Mouse (Mus musculus) CH12.LX (cell line): ENCODE data around the gene Tlcd1. TPM values are rescaled to one million over a fixed set of nuclear protein-coding genes. Genes with fewer than 3 reads are reported as not detected.

ENCODE experiments used
- DNase-seq: peaks from one replicate; pipeline ENCODE4 v3.0.0-alpha.2; 2013; ENCODE audit errors: extremely low read depth
- H3K27ac ChIP-seq: 2 replicates; pipeline ENCODE4 v1.5.1; 2012; ENCODE audit warnings: low read depth, mild to moderate bottlenecking, control low read depth, moderate library complexity; ENCODE audit not compliant: insufficient read depth
- H3K27me3 ChIP-seq: replicated peaks from 2 replicates; pipeline ENCODE3; 2012; ENCODE audit warnings: inconsistent platforms
- H3K36me3 ChIP-seq, 2 experiments: replicated peaks in 1 of 2; 2 replicates each; pipeline versions ENCODE3 to v1.6.1; 2012; ENCODE audit warnings: inconsistent platforms in 1 of 2, low read length in 1 of 2, mild to moderate bottlenecking in 1 of 2, mixed read lengths in 1 of 2, moderate library complexity in 1 of 2; ENCODE audit not compliant: control insufficient read depth in 1 of 2, insufficient read depth in 1 of 2
- H3K4me1 ChIP-seq, 2 experiments: 2 replicates each; pipeline ENCODE4 v1.6.1; 2012; ENCODE audit warnings: inconsistent platforms in 1 of 2, moderate library complexity in 1 of 2; ENCODE audit not compliant: insufficient read depth in 2 of 2, control insufficient read depth in 1 of 2
- H3K4me2 ChIP-seq: 2 replicates; pipeline ENCODE4 v1.6.1; 2012; ENCODE audit warnings: low read depth, mild to moderate bottlenecking, control low read depth; ENCODE audit not compliant: poor library complexity, insufficient read depth, severe bottlenecking
- H3K4me3 ChIP-seq, 3 experiments: fragments of 150-350 bp in 1 of 3; sonication (generic) in 1 of 3; replicated peaks in 1 of 3; 2 replicates each; pipeline versions ENCODE3 to v1.5.1; 2011 to 2012; ENCODE audit warnings: low read depth in 2 of 3, low read length in 2 of 3, mild to moderate bottlenecking in 2 of 3, moderate library complexity in 2 of 3, control low read depth in 1 of 3, improper control_type of control experiment in 1 of 3, inconsistent platforms in 1 of 3, mixed read lengths in 1 of 3; ENCODE audit not compliant: poor library complexity in 1 of 3
- H3K79me2 ChIP-seq: replicated peaks from 2 replicates; pipeline ENCODE4 v1.6.1; 2012; ENCODE audit warnings: mild to moderate bottlenecking, moderate library complexity; ENCODE audit not compliant: control insufficient read depth, poor library complexity, insufficient read depth, severe bottlenecking; ENCODE audit errors: extremely low read depth
- H3K9ac ChIP-seq: 2 replicates; pipeline ENCODE4 v1.6.1; 2012; ENCODE audit warnings: low read depth, mild to moderate bottlenecking, control low read depth, moderate library complexity; ENCODE audit not compliant: insufficient read depth
- H3K9me3 ChIP-seq: replicated peaks from 2 replicates; pipeline ENCODE3; 2012; ENCODE audit warnings: low read length, inconsistent platforms, mixed read lengths
- BHLHE40 ChIP-seq: IDR thresholded peaks from 2 replicates; pipeline ENCODE4 v1.6.1; 2011; ENCODE audit warnings: mild to moderate bottlenecking, low read depth, low read length, improper control_type of control experiment
- CHD2 ChIP-seq: IDR thresholded peaks from 2 replicates; pipeline ENCODE4 v1.6.1; 2011; ENCODE audit warnings: low read length, improper control_type of control experiment
- ELF1 ChIP-seq: IDR thresholded peaks from 2 replicates; pipeline ENCODE4 v1.6.1; 2014; ENCODE audit warnings: low read depth, mild to moderate bottlenecking, inconsistent platforms, low read length, improper control_type of control experiment
- ETS1 ChIP-seq: conservative IDR thresholded peaks from 2 replicates; pipeline ENCODE4 v1.6.1; 2012; ENCODE audit warnings: low read depth, mild to moderate bottlenecking, inconsistent platforms, low read length, improper control_type of control experiment, moderate library complexity
- GABPA ChIP-seq: IDR thresholded peaks from 2 replicates; pipeline ENCODE4 v1.6.1; 2012; ENCODE audit warnings: low read depth, low read length, improper control_type of control experiment, inconsistent platforms; ENCODE audit not compliant: insufficient replicate concordance
- HCFC1 ChIP-seq: IDR thresholded peaks from 2 replicates; pipeline ENCODE4 v1.6.1; 2012; ENCODE audit warnings: low read depth, mild to moderate bottlenecking, inconsistent platforms, low read length, improper control_type of control experiment
- IRF4 ChIP-seq: IDR thresholded peaks from 2 replicates; pipeline ENCODE4 v1.6.1; 2014; ENCODE audit warnings: low read depth, mild to moderate bottlenecking, inconsistent platforms, low read length, improper control_type of control experiment
- KAT2A ChIP-seq: IDR thresholded peaks from 2 replicates; pipeline ENCODE4 v1.6.1; 2012; ENCODE audit warnings: low read length, improper control_type of control experiment, inconsistent platforms; ENCODE audit not compliant: insufficient replicate concordance
- MAFK ChIP-seq: IDR thresholded peaks from 2 replicates; pipeline ENCODE4 v1.6.1; 2011; ENCODE audit warnings: low read length, improper control_type of control experiment; ENCODE audit not compliant: insufficient replicate concordance
- MEF2A ChIP-seq: IDR thresholded peaks from 2 replicates; pipeline ENCODE4 v1.6.1; 2014; ENCODE audit warnings: low read depth, mild to moderate bottlenecking, inconsistent platforms, low read length, improper control_type of control experiment, borderline replicate concordance
- NRF1 ChIP-seq: IDR thresholded peaks from 2 replicates; pipeline ENCODE4 v1.6.1; 2014; ENCODE audit warnings: low read depth, mild to moderate bottlenecking, inconsistent platforms, low read length, improper control_type of control experiment, moderate library complexity
- PAX5 ChIP-seq: IDR thresholded peaks from 2 replicates; pipeline ENCODE4 v1.6.1; 2012; ENCODE audit warnings: low read length, inconsistent platforms, mixed read lengths
- POLR2A ChIP-seq: IDR thresholded peaks from 2 replicates; pipeline ENCODE4 v1.6.1; 2011; ENCODE audit warnings: low read depth, mild to moderate bottlenecking, improper control_type of control experiment, low read length
- RCOR1 ChIP-seq: conservative IDR thresholded peaks from 2 replicates; pipeline ENCODE4 v1.6.1; 2012; ENCODE audit warnings: low read depth, mild to moderate bottlenecking, inconsistent platforms, low read length, improper control_type of control experiment
- SIN3A ChIP-seq: IDR thresholded peaks from 2 replicates; pipeline ENCODE4 v1.6.1; 2012; ENCODE audit warnings: low read length, improper control_type of control experiment, inconsistent platforms
- TBP ChIP-seq: conservative IDR thresholded peaks from 2 replicates; pipeline ENCODE4 v1.6.1; 2011; ENCODE audit warnings: low read depth, low read length, improper control_type of control experiment
- TCF12 ChIP-seq: IDR thresholded peaks from 2 replicates; pipeline ENCODE4 v1.6.1; 2014; ENCODE audit warnings: low read depth, mild to moderate bottlenecking, inconsistent platforms, low read length, improper control_type of control experiment
- UBTF ChIP-seq: IDR thresholded peaks from 2 replicates; pipeline ENCODE4 v1.6.1; 2012; ENCODE audit warnings: low read depth, mild to moderate bottlenecking, inconsistent platforms, low read length, improper control_type of control experiment, moderate library complexity
- USF2 ChIP-seq: conservative IDR thresholded peaks from 2 replicates; pipeline ENCODE4 v1.6.1; 2011; ENCODE audit warnings: low read depth, low read length, improper control_type of control experiment
- ZC3H11A ChIP-seq: IDR thresholded peaks from 2 replicates; pipeline ENCODE4 v1.6.1; 2012; ENCODE audit warnings: low read depth, mild to moderate bottlenecking, inconsistent platforms, low read length, improper control_type of control experiment
- ZMIZ1 ChIP-seq: IDR thresholded peaks from 2 replicates; pipeline ENCODE4 v1.6.1; 2012; ENCODE audit warnings: low read depth, mild to moderate bottlenecking, inconsistent platforms, low read length, improper control_type of control experiment
- ZNF384 ChIP-seq: IDR thresholded peaks from 2 replicates; pipeline ENCODE4 v1.6.1; 2012; ENCODE audit warnings: low read depth, low read length, improper control_type of control experiment, inconsistent platforms
- dilution Hi-C: fragments of 300-500 bp; cut with MboI; formaldehyde crosslinking; loops from 2 replicates; pipeline ENCODE4 v1.14.3; 2020; ENCODE audit warnings: low sequenced_read_pairs; ENCODE audit not compliant: extremely low pct_unique_long_range_greater_than_20kb, extremely low pct_ligation_motif_present
- in situ Hi-C: fragments of 300-500 bp; cut with MboI; formaldehyde crosslinking; loops from 3 replicates; pipeline ENCODE4 v1.14.3; 2019; ENCODE audit warnings: low sequenced_read_pairs, low pct_ligation_motif_present, low pct_unique_long_range_greater_than_20kb, mixed read lengths
- polyA plus RNA-seq: library from polyadenylated mRNA; unstranded; fragments of >175 nt; gene quantifications from 2 replicates; pipeline ENCODE4 v1.2.1, GENCODE M21; 2012; ENCODE audit warnings: low read depth; ENCODE audit not compliant: insufficient read length
- total RNA-seq, 2 experiments: library from RNA; depleted of rRNA; stranded (reverse); fragments of 300-350 nt in 1 of 2; fragments of >200 nt in 1 of 2; gene quantifications; 2 replicates each; pipeline ENCODE4 v1.2.3; 2012 to 2014

The Tlcd1 gene
- total and polyA plus RNA-seq, 3 experiments = 15.6 to 20.3 (median 16.4) TPM

GRCm38 (mm10) chr11:78215709-78216317 is 39.3 kb downstream of the Tlcd1 start:
- Histone ChIP-seq H3K27ac (no peak overlapping the region), H3K27me3 (no peaks in the 10 kb centered on the region), H3K4me1 (no peaks in the 10 kb centered on the region), H3K9me3 (no peaks in the 10 kb centered on the region), H3K4me3 (no peak overlapping the region), H3K4me2 (no peak overlapping the region)
- no peak for TF ChIP-seq UBTF
- TF ChIP-seq TBP = no peak
- TF ChIP-seq KAT2A = no peak
- TF ChIP-seq ELF1 = no peak
- TF ChIP-seq BHLHE40 = no peak
- TF ChIP-seq CHD2 = no peak
- no peak for TF ChIP-seq RCOR1
- TF ChIP-seq HCFC1 = no peak
- TF ChIP-seq USF2 = no peak
- TF ChIP-seq TCF12 = no peak
- TF ChIP-seq ZMIZ1 = no peak
- no peak for TF ChIP-seq MEF2A
- TF ChIP-seq GABPA = no peak
- TF ChIP-seq, all 38 proteins: peak for 0
- Histone ChIP-seq H3K79me2 (no peaks in the 10 kb centered on the region), H3K36me3 (peaks cover 86 to 94% of the 10 kb centered on the region in 2 experiments), H3K9ac (no peak overlapping the region)
- DNase-seq = no peak
- in situ Hi-C loops (no loop called here), dilution Hi-C loops (no loop called here)

GRCm38 (mm10) chr11:78223586-78223985 is 47.1 kb downstream of the Tlcd1 start:
- no peak for TF ChIP-seq PAX5
- TF ChIP-seq MAFK = no peak
- no peak for TF ChIP-seq SIN3A
- TF ChIP-seq ZC3H11A = no peak
- no peak; the same call in 1 of the 2 replicates for TF ChIP-seq POLR2A
- no peak for TF ChIP-seq IRF4
- no peak for TF ChIP-seq ETS1
- no peak for TF ChIP-seq NRF1
- no peak for TF ChIP-seq ELF1
- TF ChIP-seq ZNF384 = no peak
- TF ChIP-seq USF2 = no peak
- H3K79me2 ChIP-seq = no peaks in the 10 kb centered on the region
- H3K36me3 ChIP-seq = peaks cover 91 to 97% of the 10 kb centered on the region in 2 experiments
- no peak overlapping the region for H3K4me3 ChIP-seq
- dilution Hi-C loops = no loop called here
- H3K27me3 ChIP-seq = no peaks in the 10 kb centered on the region
- H3K4me2 ChIP-seq = no peak overlapping the region
- H3K9ac ChIP-seq = no peak overlapping the region
- no peak for DNase-seq
- in situ Hi-C loops = no loop called here
- H3K9me3 ChIP-seq = no peaks in the 10 kb centered on the region
- no peaks in the 10 kb centered on the region for H3K4me1 ChIP-seq
- H3K27ac ChIP-seq = no peak overlapping the region

Other genes starting within 250 kb of the Tlcd1 start
Only the 20 nearest of the 21 such genes appear.
- gene Phf12, start 194.0 kb upstream of the Tlcd1 start, total RNA-seq (2012; rRNA removed) = 28.4 and 30.5 TPM in 2 replicates
- 10.7 and 12.2 TPM in 2 replicates for gene Phf12, start 194.0 kb upstream of the Tlcd1 start, total RNA-seq (2014; rRNA removed)
- 59.7 and 61.8 TPM in 2 replicates for gene Phf12, start 194.0 kb upstream of the Tlcd1 start, polyA plus RNA-seq
- gene Dhrs13, start 144.4 kb upstream of the Tlcd1 start, total RNA-seq (2012; rRNA removed) = 37.7 and 39.0 TPM in 2 replicates
- 33.6 and 33.7 TPM in 2 replicates for gene Dhrs13, start 144.4 kb upstream of the Tlcd1 start, total RNA-seq (2014; rRNA removed)
- 20.9 and 21.6 TPM in 2 replicates for gene Dhrs13, start 144.4 kb upstream of the Tlcd1 start, polyA plus RNA-seq
- gene Flot2, start 138.8 kb upstream of the Tlcd1 start, total RNA-seq (2012; rRNA removed) = 10.1 and 14.7 TPM in 2 replicates
- gene Flot2, start 138.8 kb upstream of the Tlcd1 start, total RNA-seq (2014; rRNA removed) = 4.3 and 5.2 TPM in 2 replicates
- gene Flot2, start 138.8 kb upstream of the Tlcd1 start, polyA plus RNA-seq = 13.1 and 13.4 TPM in 2 replicates
- 40.5 and 41.5 TPM in 2 replicates for gene Eral1, start 96.3 kb upstream of the Tlcd1 start, total RNA-seq (2012; rRNA removed)
- gene Eral1, start 96.3 kb upstream of the Tlcd1 start, total RNA-seq (2014; rRNA removed) = 41.5 and 43.2 TPM in 2 replicates
- 37.8 and 39.1 TPM in 2 replicates for gene Eral1, start 96.3 kb upstream of the Tlcd1 start, polyA plus RNA-seq
- 8.7 and 10.0 TPM in 2 replicates for gene Fam222b, start 82.1 kb upstream of the Tlcd1 start, total RNA-seq (2012; rRNA removed)
- gene Fam222b, start 82.1 kb upstream of the Tlcd1 start, total RNA-seq (2014; rRNA removed) = 3.9 and 5.9 TPM in 2 replicates
- gene Fam222b, start 82.1 kb upstream of the Tlcd1 start, polyA plus RNA-seq = 26.8 and 34.4 TPM in 2 replicates
- gene Traf4, start 11.1 kb upstream of the Tlcd1 start, total RNA-seq (2012; rRNA removed) = 47.9 and 55.9 TPM in 2 replicates
- 17.1 and 20.8 TPM in 2 replicates for gene Traf4, start 11.1 kb upstream of the Tlcd1 start, total RNA-seq (2014; rRNA removed)
- gene Traf4, start 11.1 kb upstream of the Tlcd1 start, polyA plus RNA-seq = 52.9 and 68.7 TPM in 2 replicates
- gene Nek8, start within 50 bp of the Tlcd1 start, total RNA-seq (2012; rRNA removed) = 6.7 and 7.4 TPM in 2 replicates
- 6.1 and 7.1 TPM in 2 replicates for gene Nek8, start within 50 bp of the Tlcd1 start, total RNA-seq (2014; rRNA removed)
- gene Nek8, start within 50 bp of the Tlcd1 start, polyA plus RNA-seq = 8.3 and 9.9 TPM in 2 replicates
- 3,714 and 3,939 TPM in 2 replicates for gene Rpl23a, start 6.9 kb downstream of the Tlcd1 start, total RNA-seq (2012; rRNA removed)
- gene Rpl23a, start 6.9 kb downstream of the Tlcd1 start, total RNA-seq (2014; rRNA removed) = 3,235 and 3,361 TPM in 2 replicates
- gene Rpl23a, start 6.9 kb downstream of the Tlcd1 start, polyA plus RNA-seq = 2,992 and 3,119 TPM in 2 replicates
- 0.17 and 0.25 TPM in 2 replicates for gene Rab34, start 11.7 kb downstream of the Tlcd1 start, total RNA-seq (2012; rRNA removed)
- 0.50 TPM in 1 of 2 replicates, not detected in the other for gene Rab34, start 11.7 kb downstream of the Tlcd1 start, total RNA-seq (2014; rRNA removed)
- gene Rab34, start 11.7 kb downstream of the Tlcd1 start, polyA plus RNA-seq = 0.49 and 1.4 TPM in 2 replicates
- gene Proca1, start 16.7 kb downstream of the Tlcd1 start, total RNA-seq (2012; rRNA removed) = 0.21 TPM in 1 of 2 replicates, not detected in the other
- not detected in 2 replicates for gene Proca1, start 16.7 kb downstream of the Tlcd1 start, total RNA-seq (2014; rRNA removed)
- 0.40 and 0.46 TPM in 2 replicates for gene Proca1, start 16.7 kb downstream of the Tlcd1 start, polyA plus RNA-seq
- gene Sdf2, start 69.0 kb downstream of the Tlcd1 start, total RNA-seq (2012; rRNA removed) = 95.4 and 119 TPM in 2 replicates
- gene Sdf2, start 69.0 kb downstream of the Tlcd1 start, total RNA-seq (2014; rRNA removed) = 89.1 and 93.0 TPM in 2 replicates
- gene Sdf2, start 69.0 kb downstream of the Tlcd1 start, polyA plus RNA-seq = 61.4 and 62.8 TPM in 2 replicates
- 65.5 and 71.0 TPM in 2 replicates for gene Supt6, start 69.3 kb downstream of the Tlcd1 start, total RNA-seq (2012; rRNA removed)
- 29.7 and 30.4 TPM in 2 replicates for gene Supt6, start 69.3 kb downstream of the Tlcd1 start, total RNA-seq (2014; rRNA removed)
- 99.9 and 104 TPM in 2 replicates for gene Supt6, start 69.3 kb downstream of the Tlcd1 start, polyA plus RNA-seq
- gene 2610507B11Rik, start 85.0 kb downstream of the Tlcd1 start, total RNA-seq (2012; rRNA removed) = 89.3 and 108 TPM in 2 replicates
- gene 2610507B11Rik, start 85.0 kb downstream of the Tlcd1 start, total RNA-seq (2014; rRNA removed) = 55.8 and 58.9 TPM in 2 replicates
- gene 2610507B11Rik, start 85.0 kb downstream of the Tlcd1 start, polyA plus RNA-seq = 96.9 and 97.9 TPM in 2 replicates
- 1.1 and 1.3 TPM in 2 replicates for gene BC030499, start 114.1 kb downstream of the Tlcd1 start, total RNA-seq (2012; rRNA removed)
- gene BC030499, start 114.1 kb downstream of the Tlcd1 start, total RNA-seq (2014; rRNA removed) = 0.70 and 0.81 TPM in 2 replicates
- gene BC030499, start 114.1 kb downstream of the Tlcd1 start, polyA plus RNA-seq = 1.3 and 1.4 TPM in 2 replicates
- gene Spag5, start 124.8 kb downstream of the Tlcd1 start, total RNA-seq (2012; rRNA removed) = 57.0 and 57.2 TPM in 2 replicates
- 47.7 and 50.4 TPM in 2 replicates for gene Spag5, start 124.8 kb downstream of the Tlcd1 start, total RNA-seq (2014; rRNA removed)
- gene Spag5, start 124.8 kb downstream of the Tlcd1 start, polyA plus RNA-seq = 81.8 and 92.3 TPM in 2 replicates
- 23.6 and 90.2 TPM in 2 replicates for gene Aldoc, start 146.3 kb downstream of the Tlcd1 start, total RNA-seq (2012; rRNA removed)
- 96.5 and 119 TPM in 2 replicates for gene Aldoc, start 146.3 kb downstream of the Tlcd1 start, total RNA-seq (2014; rRNA removed)
- 20.4 and 25.0 TPM in 2 replicates for gene Aldoc, start 146.3 kb downstream of the Tlcd1 start, polyA plus RNA-seq
- 51.2 and 53.1 TPM in 2 replicates for gene Pigs, start 151.7 kb downstream of the Tlcd1 start, total RNA-seq (2012; rRNA removed)
- 25.7 and 26.3 TPM in 2 replicates for gene Pigs, start 151.7 kb downstream of the Tlcd1 start, total RNA-seq (2014; rRNA removed)
- gene Pigs, start 151.7 kb downstream of the Tlcd1 start, polyA plus RNA-seq = 51.8 and 65.4 TPM in 2 replicates
- gene Unc119, start 166.8 kb downstream of the Tlcd1 start, total RNA-seq (2012; rRNA removed) = 80.5 and 81.6 TPM in 2 replicates
- 197 and 227 TPM in 2 replicates for gene Unc119, start 166.8 kb downstream of the Tlcd1 start, total RNA-seq (2014; rRNA removed)
- gene Unc119, start 166.8 kb downstream of the Tlcd1 start, polyA plus RNA-seq = 146 and 173 TPM in 2 replicates
- not detected in 2 replicates for gene Foxn1, start 209.8 kb downstream of the Tlcd1 start, total RNA-seq (2012; rRNA removed)
- gene Foxn1, start 209.8 kb downstream of the Tlcd1 start, total RNA-seq (2014; rRNA removed) = not detected in 2 replicates
- not detected in 2 replicates for gene Foxn1, start 209.8 kb downstream of the Tlcd1 start, polyA plus RNA-seq
- not detected in 2 replicates for gene Slc13a2, start 245.5 kb downstream of the Tlcd1 start, total RNA-seq (2012; rRNA removed)
- not detected in 2 replicates for gene Slc13a2, start 245.5 kb downstream of the Tlcd1 start, total RNA-seq (2014; rRNA removed)
- gene Slc13a2, start 245.5 kb downstream of the Tlcd1 start, polyA plus RNA-seq = not detected in 2 replicates